Mouse (Mus musculus): ENCODE measurements around the gene Usp19. TPM values are rescaled to one million over a fixed set of nuclear protein-coding genes. Genes with fewer than 3 reads are reported as not detected.
A peak's percentile ranks its signal among the peaks of the same experiment; 100 is the strongest.

The Usp19 gene
- total RNA-seq (2022) = 100 to 1,000 TPM; 239 to 312 (median 257) TPM

DNA sequence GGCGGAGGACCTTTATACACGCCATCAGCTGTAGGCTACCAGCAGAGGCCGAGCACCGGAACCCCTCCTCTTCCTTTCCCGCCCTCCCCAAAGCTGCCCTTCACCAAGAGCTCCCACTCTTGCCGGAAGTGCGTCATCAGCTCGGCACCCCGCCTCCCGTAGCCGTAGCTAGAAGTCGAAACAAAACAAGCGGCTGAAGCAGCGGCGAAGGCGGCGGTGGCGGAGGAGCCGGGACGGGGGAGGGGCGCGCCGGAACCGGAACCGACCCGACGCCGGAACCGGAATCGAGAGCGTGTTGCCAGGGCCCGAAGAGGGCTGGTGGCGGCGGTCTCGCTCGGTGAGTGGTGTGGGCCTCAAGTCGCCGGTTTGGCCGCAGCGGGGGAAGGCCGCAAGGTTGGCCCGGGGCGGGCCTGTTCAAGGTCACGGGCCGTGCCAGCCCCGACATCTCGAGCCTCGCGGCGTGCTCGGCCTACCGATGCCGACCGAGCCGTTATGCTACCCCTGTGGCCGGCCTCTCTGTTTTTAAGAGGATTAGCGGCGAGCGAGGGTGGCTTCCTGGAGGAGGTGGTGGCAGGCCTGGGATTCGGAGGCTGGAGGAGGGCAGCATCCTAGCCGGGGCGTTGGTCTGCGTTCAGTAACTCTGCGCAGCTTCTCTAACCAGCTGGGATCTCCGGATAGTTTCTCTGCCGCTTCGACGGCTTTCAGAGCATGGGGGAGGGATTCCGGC is at the start of gene Usp19:
Gene Usp19, plus strand, starts transcription at position 44 of the 727 bp plus-strand sequence.
- peak; percentile 97 for DNase-seq

DNA sequence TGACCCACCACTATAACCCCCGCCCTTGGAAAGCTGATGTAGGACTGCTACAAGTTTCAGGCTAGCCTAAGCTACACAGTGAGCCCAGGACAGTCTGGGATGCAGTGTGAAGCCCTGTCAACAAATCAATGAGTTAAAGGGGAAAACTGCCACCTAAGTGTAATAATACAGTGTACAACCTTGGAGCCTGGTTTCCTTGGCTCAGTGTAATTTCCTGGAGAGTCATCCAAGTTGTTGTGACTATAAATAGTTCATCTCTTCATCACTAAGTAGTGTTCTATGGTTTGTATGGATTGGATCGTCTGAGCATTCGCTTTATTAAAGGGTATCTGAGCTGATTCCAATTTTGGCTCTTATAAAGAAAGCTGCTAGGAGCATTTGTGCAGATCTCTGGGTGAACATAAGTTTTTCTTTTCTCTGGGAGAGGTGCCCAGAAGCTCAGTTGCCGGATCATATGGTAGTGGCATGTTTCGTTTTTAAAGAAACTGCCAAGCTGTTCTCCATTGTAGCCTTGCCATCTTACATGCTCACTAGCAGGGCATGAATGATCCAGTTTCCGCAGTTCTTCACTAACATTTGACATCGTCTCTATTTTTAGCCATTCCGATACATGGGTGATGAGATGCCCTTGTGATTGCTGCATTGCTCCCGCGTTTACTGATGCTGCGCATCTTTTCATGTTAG is 49.0 kb upstream of the Usp19 start:
- no peak for DNase-seq

DNA sequence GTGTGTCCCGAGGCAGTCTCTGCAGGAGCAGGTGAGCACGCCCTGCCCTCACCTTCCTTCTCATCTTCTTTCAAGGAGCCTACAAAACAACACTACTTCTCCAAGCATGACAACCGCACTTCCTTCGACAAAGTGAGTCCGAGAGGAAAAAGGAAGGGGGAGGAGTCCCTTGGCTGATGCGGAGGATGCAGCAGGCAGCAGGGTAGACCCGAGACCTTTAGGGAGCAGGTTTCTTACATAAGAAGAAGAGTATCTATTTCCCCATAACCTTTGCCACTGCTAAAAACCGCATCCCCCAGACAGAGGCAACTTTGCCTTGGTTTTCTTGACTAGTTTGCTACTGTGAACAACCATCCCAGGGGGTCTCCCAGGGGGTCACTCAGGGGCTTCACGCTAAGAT is 45.3 kb upstream of the Usp19 start:
- no peak for DNase-seq

DNA sequence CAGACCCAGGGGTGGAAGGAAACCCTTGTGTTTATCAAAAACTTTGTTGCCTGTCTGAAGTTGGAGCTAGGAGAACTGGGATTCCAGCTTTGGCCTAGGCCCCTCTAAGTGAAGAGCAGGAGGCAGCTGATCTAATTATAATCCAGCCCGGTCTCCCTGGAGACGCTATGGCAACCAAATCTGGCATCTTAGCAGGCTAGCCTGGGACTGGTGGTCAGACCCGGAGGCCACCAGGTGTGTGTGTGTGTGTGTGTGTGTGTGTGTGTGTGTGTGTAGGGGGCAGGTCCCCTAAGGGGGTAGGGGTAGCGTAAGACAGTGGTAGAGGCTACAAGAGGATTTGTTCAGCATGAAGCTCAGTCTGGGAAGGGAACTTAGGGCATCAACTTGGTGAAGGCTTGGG is 40.5 kb upstream of the Usp19 start:
- DNase-seq = no peak

DNA sequence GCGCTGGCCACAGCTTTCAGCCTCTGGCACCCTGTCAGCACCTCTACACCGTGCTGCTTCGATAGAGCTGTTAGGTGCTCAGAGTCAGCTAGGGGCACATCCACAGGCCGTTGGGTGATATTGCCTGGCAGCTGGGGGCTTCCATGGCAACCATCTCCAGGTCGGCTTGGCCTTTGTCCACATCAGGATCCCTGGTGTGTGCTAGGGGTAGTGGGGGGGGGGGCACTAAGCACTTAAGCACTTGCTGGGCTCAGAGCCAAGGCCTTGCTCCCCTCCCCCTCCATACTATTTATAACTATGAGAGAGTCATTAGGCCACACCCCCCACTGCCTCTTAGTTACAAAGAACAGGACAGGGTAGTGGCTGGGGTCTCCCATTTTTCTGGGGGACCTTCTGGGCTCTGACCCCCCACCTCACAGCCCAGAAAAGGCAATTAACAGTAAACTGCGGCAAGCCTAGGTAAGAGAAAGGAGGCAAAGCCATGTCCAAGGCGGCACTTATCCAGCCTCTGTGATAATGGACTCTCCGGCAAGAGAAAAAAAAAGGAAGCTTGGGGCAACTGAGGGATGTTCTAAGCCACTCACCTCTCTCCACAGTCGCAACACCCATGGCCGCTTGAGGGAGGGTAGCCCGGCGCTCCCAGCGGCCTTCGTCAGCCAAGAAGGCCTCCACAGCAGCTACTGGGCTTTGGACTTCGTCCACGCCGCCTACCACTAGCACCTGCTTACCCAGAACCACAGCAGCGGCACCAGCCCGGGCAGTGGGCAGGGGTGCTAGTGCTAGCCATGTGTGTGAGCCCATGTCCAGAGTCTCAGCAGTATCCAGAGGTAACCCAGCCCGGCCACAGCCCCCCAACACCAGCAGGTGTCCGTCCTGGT is 39.9 kb upstream of the Usp19 start:
- DNase-seq = no peak

DNA sequence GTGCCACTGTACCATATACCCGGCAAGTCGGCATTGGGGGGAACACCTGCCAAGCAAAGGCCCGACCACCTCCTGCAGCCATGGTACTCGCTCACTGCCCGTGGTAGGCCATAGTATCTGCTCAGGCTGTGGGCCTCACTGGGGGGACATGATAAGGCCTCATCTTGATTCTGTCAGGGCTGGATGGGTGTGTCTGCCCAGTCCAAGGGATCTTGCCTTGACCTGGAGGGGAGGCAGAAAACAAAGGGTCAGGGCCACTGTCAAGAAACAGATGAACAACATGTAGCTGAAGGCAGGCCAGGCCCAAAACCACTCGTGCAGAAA is 39.3 kb upstream of the Usp19 start:
- DNase-seq = no peak

DNA sequence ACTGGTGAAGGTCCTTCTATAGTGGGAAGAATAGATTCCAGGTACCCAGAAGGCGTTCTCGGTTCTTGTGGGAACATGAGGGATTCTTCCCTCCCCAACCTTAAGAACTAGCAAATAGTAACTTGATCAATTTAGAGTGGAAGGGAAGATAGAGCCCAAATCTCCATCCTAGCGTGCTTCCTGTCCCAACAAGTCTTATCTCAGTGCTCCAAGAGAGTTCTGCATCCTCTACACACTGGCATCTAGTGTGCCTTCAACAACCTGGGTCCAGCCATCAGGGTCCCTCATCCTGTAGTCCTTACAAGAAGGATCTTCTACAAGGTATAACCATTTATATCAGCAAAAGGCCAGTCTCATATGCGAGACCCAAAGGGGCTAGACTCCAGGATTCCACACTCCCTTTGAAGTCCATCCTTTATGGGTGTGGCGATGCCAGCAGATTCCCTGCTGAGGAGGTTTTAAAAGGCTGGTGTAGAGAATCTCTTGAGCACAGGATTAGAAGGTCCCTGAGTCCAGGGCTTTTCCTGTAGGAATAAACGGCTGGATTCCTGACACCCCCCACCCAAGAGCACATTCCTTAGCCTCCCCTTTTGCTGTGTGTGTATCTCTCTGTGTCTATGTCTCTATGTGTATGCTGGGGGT is 38.8 kb upstream of the Usp19 start:
- no peak for DNase-seq

DNA sequence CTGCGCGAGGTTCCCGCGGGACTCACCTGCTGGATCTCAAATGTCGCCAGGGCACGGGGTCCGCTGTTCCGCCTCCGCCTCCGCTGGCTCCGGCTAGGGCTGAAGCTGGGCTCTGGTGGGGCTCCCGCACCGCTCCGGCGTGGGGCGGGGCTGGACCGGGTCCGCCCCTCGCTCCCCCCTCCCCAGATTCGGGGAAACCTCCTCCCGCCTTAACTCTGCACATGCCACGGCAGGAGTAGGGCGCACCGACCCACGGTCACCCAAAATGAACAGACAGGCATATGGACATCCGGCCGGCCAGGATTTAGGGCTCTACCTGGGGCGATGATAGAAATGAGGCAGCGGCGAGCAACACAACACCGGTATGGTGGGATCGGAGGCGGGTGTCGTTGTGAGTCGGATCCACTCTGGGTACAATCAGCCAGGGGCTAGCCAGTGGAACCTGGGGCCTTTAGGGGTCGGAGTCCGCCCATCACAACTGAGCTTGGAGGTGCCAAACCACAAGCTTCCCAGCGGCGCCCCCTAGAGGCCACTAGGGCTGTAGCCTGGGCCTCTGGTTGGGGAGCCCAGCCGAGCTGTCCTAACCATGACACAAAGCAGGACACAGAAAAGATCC is 38.0 kb upstream of the Usp19 start:
- DNase-seq = peak; percentile 66

DNA sequence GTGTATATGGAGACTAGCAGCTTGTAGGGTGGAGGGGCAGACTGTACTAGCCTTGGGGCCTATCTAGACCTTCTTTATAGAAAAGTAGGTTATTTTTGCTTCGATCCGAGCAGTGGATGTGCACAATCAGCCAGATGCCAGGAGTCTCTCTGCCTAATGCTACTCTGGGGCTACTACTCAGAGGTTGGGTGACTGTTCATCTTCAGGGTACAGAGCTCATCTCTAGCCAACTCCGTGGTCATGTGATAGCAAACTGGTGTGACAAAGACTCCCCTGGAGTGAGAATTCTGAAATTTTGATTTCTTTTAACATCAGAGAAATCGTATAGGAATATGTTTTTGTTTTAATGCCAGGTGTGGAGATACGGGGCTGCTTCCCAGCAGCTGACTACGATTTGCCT is 37.5 kb upstream of the Usp19 start:
- no peak for DNase-seq

DNA sequence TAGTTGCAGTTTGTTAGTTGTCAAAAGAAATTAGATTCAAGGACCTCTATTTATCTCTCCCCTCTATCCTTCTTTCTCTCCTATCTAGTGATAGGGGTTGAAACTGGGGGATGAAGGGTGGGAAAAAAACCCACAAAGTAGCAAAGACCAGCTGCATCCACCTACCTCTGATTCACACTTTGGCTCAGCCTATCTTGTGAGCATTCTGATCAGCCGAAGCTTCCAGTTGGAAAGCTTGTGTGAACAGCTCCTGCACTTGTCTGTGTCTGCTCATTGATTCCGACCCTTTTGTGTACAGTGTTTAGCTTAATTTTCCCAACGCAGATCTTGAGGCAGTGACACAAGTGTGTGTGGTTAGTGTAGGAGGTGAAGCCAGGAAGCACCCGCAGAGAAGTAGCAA is 36.9 kb upstream of the Usp19 start:
- no peak for DNase-seq

DNA sequence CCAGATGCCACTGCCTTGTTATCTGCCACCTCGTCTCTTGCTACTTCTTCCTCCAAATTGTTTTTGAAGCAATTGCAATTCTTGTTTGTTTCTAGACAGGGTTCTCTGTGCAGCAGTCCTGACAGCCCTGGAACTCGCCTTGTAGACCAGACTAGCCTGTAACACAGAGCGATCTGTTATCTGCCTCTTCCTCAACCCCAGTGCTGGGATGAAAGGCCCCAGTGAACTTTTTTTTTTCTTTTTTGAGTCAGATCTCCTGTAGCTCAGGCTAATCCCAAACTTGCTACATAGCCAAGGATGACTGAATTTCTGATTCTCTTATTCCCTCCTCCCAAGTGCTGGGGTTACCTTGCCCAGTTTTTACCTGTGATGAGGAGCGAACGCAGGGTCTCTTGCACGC is 36.0 kb upstream of the Usp19 start:
- DNase-seq = no peak

DNA sequence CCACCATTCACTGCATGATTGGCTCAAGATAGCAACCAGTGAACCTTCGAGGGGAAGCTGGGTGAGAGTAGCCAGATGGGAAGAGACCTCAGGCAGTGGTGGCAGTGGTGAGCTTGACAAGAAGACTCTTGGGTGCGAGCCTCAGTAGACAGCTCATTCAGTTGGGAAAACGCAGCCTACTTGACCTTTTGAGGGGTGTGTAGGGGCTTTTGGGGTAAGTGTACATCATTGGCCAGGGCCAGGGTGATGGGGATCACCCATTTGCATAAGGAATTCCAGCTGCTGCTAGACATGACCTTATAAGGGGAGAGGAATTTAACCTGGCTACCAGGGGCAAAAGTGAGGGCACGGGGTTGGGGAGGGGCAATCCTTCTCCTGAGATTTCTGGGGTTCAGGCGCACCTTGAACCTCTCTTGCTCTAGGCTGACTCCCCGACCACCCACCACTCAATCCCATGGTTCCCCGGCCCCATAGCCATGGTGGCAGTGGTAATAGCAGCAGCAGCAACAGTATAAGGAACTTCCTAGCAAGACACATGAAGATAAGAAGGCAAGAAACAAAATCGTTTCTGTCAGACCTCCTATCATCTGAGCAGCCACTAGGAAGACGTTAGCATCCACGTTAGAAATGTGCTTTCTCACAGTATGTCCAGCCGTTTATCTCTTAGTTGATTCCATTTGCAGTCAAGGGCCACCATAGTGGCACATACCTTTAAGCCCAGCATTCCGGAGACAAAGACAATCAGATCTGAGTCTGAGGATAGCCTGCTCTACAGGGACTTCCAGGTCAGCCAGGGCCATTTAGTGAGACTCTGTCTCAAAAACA is 34.4 kb upstream of the Usp19 start:
- DNase-seq = no peak

DNA sequence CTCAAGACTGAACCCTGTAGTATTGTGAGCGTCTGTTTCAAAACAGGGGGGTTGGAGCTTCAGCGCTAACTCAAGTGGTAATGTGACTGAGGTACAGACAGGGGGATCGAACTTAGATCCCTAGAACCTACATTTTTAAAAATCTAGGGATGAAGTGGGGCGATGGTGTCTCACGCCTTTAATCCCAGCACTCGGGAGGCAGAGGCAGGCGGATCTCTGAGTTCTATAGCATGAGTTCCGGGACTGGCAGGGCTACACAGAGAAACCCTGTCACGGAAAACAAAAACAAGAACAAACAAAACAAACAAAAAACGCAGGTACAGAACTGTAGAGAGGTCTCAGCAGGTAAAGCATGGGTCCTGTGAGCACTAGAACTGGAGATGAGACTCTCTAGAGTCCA is 33.4 kb upstream of the Usp19 start:
- DNase-seq = no peak

DNA sequence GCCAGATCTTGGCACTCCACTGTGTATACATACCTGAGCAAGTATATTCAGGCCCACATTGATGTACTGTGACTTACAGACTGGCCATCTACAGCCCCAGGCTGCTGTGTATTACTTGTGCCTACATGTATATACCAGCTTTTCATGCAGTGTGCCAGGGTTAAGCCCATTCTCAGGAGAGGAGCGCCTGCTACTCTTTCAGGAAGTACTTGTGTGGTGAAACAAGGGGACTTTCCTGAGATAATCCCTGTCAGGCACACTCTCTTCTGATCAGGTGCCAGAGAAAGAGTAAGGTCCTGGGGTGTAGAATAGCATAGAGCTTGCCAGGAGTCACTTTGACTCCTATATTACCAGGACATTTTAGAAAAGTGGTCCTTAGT is 30.5 kb upstream of the Usp19 start:
- no peak for DNase-seq

DNA sequence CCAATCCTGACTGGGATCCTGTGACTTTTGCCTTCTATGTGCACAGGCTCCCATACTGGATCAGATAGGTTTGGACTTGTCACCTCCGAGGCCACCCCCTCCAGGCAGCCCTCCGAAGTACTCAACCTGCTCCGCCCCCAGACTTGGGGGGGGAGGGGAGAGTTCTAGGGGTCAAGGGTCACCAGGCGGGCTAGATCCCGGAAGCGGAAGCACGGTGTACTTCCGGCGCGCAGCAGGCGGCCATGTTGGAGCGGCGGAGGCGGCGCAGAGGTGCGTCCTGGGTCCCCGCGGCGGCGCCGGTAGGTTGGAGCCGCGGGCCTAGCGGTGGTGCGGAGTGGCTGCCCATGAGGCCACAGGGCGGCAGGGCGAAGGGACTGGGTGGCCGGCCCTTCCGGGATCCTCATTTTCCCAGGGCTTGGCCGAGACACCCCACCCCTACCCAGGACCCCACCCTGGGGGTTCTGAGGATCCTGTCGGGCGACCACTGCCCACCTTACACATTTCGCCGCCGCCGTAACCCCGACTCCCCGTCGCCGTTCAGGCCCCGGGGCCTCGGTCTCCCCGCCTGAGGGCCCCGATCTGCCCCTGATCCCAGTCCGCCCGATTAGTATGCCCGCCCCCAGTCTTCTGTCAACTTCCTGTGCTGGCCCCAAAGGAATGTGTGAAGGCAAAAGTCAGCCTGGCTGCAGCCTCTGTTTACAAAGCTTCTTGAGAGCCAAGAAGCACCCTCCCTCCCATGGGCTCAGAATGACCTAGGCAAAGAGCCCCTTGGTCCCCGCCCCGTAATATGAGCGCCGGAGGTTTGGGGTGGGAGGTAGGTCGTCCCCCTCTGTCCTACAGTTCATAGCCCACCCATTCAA is 29.9 kb upstream of the Usp19 start, which contains the start of gene Ccdc71:
Gene Ccdc71, plus strand, starts transcription at position 209 of the 860 bp plus-strand sequence.
- peak; percentile 83 for DNase-seq

DNA sequence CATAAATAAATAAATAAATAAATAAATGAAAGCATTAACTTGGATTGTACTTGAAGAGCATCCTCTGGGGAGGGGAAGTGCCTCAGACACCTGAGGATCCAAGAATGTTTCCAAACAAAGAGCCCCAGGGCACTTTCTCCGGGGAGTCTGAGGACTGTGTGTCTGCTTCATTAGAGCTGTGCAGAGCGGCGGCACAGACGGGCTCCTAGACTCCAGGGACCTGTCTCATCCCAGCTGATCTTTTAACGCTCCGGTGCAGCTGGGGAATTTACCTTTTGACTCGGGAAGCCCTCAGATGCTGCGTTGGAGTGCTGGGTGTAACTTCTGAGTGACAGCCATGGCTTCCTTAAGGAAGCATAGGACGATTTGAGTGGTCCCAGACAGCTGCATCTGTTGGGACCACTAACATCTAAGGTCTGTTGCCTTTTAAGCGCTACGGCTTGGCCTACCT is 29.2 kb upstream of the Usp19 start, which contains the start of gene Klhdc8b:
Gene Klhdc8b, minus strand, starts transcription at position 401 of the 451 bp plus-strand sequence.
- no peak for DNase-seq

DNA sequence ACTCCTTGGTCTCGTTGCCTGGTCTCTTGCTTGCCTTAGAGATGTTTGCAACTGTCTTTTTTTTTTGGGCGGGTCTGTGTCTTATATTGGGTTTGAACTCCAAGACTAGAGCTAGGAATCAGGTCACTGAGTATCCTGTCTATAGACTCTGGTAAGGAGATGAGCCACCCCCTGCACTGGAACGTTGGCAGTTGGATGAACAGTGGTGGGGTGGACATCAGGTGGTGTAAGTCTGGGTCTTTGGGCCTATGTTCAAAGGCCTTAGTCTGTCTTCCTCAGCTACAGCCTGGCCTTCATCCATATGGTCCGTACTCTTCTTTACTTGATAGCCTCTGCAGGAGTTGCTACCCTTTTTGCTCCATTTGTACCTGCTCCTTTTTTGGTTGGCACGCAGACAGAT is 28.7 kb upstream of the Usp19 start:
- DNase-seq = no peak

DNA sequence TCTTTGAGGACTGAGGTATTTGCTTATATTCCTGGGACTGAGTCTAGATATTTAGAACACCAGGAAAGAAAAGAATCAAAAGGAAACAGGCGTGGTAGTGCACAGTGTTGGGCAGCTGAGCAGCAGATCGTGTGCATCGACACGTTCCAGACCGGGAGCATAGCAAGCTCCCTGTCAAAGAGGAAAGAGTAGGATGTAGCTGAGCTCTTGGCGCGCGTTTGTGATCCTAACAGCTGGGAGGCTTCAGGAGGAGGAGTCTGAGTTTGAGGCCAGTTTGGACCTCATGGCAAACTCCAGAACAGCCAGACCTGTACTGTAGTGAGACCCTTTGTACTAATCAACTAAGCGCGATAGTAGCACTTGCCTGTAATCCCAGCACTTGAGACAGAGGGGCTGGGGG is 28.2 kb upstream of the Usp19 start:
- no peak for DNase-seq

DNA sequence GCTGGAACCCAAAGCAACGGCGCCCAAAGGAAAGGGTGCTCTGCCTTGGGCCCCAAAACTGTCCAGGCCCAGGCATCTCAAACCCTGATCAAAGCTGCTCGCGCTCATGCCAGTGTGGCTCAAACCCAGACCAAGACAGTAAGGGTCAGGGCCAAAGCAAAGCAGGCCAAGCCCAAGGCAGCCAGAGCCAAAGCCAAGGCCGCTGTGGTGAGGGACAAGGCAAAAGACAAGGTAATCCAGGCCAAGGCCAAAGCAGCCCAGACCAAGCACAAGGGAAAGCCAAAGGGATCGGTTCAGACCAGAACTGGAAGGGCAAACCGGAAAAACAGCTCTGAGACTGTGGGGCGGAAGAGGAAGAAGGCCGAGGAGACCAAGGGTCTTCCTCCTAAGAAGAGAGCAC is 26.7 kb upstream of the Usp19 start:
- DNase-seq = peak; percentile 71

DNA sequence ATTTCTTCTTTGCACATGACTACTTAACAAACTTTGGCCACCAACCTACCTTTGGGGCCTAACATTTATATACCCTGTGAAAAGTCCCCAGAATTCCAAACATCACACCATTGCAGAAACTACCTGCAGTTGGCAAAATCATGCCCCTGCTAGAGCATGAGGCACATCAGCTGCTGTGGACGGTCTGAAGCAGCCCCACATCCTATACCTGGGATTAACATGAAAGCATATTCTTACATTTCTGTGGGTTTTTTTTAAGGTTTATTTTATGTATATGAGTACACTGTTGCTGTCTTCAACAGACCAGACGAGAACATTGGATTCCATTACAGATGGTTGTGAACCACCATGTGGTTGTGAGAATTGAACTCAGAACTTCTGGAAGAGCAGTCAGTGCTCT is 24.2 kb upstream of the Usp19 start:
- no peak for DNase-seq
